Mouse (Mus musculus): Measurements from ENCODE around the gene Cd180. TPM values are rescaled to one million over a fixed set of nuclear protein-coding genes. Genes with fewer than 3 reads are reported as not detected.

The Cd180 gene
- polyA plus RNA-seq (2015; fragmentation: Nextera tagmentation; extraction: Ambion mirVana): 0.31 and 0.54 TPM in 2 replicates

DNA sequence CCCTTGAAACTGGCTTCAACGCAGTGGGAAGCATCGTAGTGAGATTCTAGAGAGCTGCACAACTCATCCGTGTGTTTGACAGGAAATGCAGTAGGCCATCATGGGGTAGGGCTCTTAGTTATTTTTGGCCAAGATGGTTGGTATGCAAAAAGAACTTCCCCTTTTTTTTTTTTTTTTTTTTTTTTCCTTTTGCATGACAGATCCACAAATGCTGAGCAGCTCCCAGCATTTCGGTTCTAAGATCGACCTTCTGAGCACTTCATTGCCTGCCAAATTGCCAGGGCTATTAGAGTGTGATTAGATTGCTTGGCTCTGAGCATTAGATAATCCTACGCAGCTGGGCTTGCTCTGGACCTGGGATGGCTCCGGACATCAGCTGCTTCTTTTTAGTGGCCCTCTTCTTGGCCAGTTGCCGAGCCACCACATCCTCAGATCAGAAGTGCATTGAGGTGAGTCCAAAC, at the start of gene Cd180:
TSS of gene Cd180 (plus strand) at position 218 of the 461 bp plus-strand sequence.
- Histone ChIP-seq H3K9me3 (ENCODE audit: control insufficient read depth, low read length) (no peaks in the 10 kb centered on the region), H3K4me2 (ENCODE audit: low read depth, low read length) (no peak within 1 kb of the TSS), H3K27me3 (replicated peaks; ENCODE audit: control insufficient read depth, insufficient read depth, low read length) (no peaks in the 10 kb centered on the region), H3K4me1 (ENCODE audit: control insufficient read depth, insufficient read depth, low read length) (0 out of 2 replicates have a peak, but pooled peaks cover 2% of the 10 kb centered on the region), H3K36me3 (ENCODE audit: control insufficient read depth, insufficient read depth, low read length) (no peaks in the 10 kb centered on the region), H3K9ac (ENCODE audit: low read depth, low read length) (no peak within 1 kb of the TSS), H3K4me3 (ENCODE audit: low read length) (no peak within 1 kb of the TSS), H3K27ac (ENCODE audit: low read length) (no peak within 1 kb of the TSS; the same call in 1 of the 2 replicates)
- ATAC-seq: no peak
- WGBS: 68% methylated on average over 8 of the region's 8 CpGs

DNA sequence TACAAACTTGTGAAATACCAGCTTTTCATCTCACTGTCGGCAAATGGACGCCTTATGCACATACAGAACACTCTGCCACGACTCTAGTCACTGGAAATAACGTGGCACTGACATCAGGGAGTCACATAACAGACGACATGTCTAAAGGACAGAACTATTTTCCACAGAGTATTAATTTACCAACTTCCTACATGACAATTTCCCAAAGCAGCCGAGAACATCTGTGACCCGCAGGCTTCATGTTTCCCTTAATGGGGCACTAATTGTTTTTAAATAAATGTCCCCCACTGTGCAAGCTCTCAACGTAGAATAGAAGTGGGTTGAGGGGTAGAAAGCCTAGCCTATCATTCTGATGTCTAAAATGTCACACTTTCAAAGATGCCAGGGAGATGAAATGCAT, 49.0 kb upstream of the Cd180 start:
- Histone ChIP-seq H3K9ac (ENCODE audit: low read depth, low read length) (no peak overlapping the region), H3K4me1 (ENCODE audit: control insufficient read depth, insufficient read depth, low read length) (peaks cover 7% of the 10 kb centered on the region), H3K27ac (ENCODE audit: low read length) (0 out of 2 replicates have a peak overlapping the region, but pooled peaks have one; percentile 5), H3K4me3 (ENCODE audit: low read length) (no peak overlapping the region), H3K4me2 (ENCODE audit: low read depth, low read length) (no peak overlapping the region), H3K9me3 (ENCODE audit: control insufficient read depth, low read length) (no peaks in the 10 kb centered on the region), H3K27me3 (replicated peaks; ENCODE audit: control insufficient read depth, insufficient read depth, low read length) (no peaks in the 10 kb centered on the region), H3K36me3 (ENCODE audit: control insufficient read depth, insufficient read depth, low read length) (no peaks in the 10 kb centered on the region)
- 49% methylated on average over 8 of the region's 8 CpGs for WGBS
- no peak for ATAC-seq

DNA sequence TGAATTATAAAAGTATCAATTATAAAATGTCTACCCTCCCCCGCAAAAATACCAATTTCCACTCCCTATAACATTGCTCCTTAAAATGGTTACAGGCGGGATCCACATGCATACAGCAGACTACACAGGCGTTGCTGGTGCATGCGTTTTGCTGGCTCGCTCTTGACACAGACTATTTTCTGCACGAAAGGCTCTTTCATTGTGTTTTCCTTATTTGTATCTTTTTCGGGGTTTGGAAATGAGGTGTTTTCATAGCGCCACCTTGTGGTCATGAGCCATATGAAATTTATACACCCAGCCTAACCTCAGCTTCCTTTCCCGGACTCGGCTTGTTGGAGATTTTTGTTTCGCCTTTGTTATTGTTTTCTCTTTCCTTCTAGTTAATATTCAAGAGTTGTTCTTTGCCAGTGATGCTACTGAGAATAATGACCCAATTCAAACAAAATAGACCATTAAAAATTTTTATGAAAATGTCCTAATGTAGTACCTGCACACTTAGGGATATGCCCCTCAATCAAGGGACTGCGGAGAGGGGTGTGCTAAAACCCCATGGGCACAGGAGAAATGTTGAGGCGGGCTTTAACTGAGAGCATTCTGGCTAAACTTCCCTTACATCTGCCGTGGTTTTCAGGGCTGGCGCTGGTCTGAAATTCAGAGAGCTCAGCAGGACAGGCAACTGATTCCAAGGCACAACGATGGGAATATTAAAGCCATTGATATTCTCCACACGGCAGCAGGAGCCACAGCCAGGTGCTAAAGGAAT, 48.4 kb upstream of the Cd180 start:
- Histone ChIP-seq H3K4me3 (ENCODE audit: low read length) (no peak overlapping the region), H3K9ac (ENCODE audit: low read depth, low read length) (no peak overlapping the region), H3K36me3 (ENCODE audit: control insufficient read depth, insufficient read depth, low read length) (no peaks in the 10 kb centered on the region), H3K27me3 (replicated peaks; ENCODE audit: control insufficient read depth, insufficient read depth, low read length) (no peaks in the 10 kb centered on the region), H3K4me1 (ENCODE audit: control insufficient read depth, insufficient read depth, low read length) (peaks cover 7% of the 10 kb centered on the region), H3K27ac (ENCODE audit: low read length) (no peak overlapping the region), H3K4me2 (ENCODE audit: low read depth, low read length) (peak overlapping the region; percentile 30), H3K9me3 (ENCODE audit: control insufficient read depth, low read length) (no peaks in the 10 kb centered on the region)
- 27% methylated on average over 17 of the region's 17 CpGs for WGBS
- peak; percentile 66 for ATAC-seq

DNA sequence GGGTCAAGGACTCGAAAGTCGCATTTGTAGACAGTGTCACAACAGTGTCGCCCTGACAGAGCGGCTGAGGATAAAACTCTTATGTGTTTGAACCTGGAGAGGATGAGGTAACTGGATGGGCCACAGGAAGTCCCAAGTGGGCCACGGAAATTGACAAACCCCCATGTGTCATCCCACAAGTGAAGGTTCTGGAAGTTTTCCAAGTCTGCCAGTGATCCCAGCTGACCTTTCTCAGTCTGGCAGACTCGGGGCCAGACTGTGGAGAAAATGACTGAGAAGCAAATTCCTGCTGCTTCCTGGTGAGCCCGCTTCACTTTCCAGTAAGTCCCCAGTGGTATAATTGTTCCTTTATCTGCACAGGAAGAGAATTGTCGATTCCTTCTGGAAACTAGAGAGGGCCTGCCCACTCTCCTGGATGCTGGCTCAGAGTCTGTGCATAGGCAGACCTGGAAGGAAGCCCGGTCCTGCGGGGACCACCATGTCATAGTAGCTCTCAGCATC, 47.0 kb upstream of the Cd180 start:
- H3K4me3 ChIP-seq (ENCODE audit: low read length): no peak overlapping the region
- peaks cover 7% of the 10 kb centered on the region for H3K4me1 ChIP-seq (ENCODE audit: control insufficient read depth, insufficient read depth, low read length)
- ATAC-seq: no peak; the same call in 1 of the 2 replicates
- no peaks in the 10 kb centered on the region for H3K27me3 ChIP-seq (replicated peaks; ENCODE audit: control insufficient read depth, insufficient read depth, low read length)
- no peak overlapping the region for H3K9ac ChIP-seq (ENCODE audit: low read depth, low read length)
- no peaks in the 10 kb centered on the region for H3K36me3 ChIP-seq (ENCODE audit: control insufficient read depth, insufficient read depth, low read length)
- no peak overlapping the region for H3K27ac ChIP-seq (ENCODE audit: low read length)
- no peak overlapping the region for H3K4me2 ChIP-seq (ENCODE audit: low read depth, low read length)
- 60% methylated on average over 10 of the region's 10 CpGs for WGBS
- H3K9me3 ChIP-seq (ENCODE audit: control insufficient read depth, low read length): no peaks in the 10 kb centered on the region

DNA sequence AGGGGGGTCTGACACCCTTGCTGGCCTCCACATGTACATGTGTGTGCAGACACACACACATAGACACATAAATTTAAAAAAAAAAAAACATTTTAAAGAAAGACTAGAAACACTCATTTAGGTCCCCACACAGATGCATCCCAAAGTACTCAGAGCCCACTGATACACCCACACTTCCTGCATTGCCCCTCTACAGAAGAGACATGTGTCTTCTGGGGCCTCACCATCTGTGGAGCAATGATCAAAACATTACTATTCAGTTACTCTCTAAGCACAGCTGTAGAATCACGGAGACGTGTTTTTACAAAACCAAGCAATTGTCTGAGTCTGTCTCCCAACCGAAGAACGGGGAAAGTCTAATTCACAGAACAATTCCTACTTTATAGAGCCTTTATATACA, 45.8 kb upstream of the Cd180 start:
- Histone ChIP-seq H3K4me2 (ENCODE audit: low read depth, low read length) (no peak overlapping the region), H3K27me3 (replicated peaks; ENCODE audit: control insufficient read depth, insufficient read depth, low read length) (no peaks in the 10 kb centered on the region), H3K4me3 (ENCODE audit: low read length) (no peak overlapping the region), H3K27ac (ENCODE audit: low read length) (no peak overlapping the region), H3K4me1 (ENCODE audit: control insufficient read depth, insufficient read depth, low read length) (peaks cover 7% of the 10 kb centered on the region), H3K36me3 (ENCODE audit: control insufficient read depth, insufficient read depth, low read length) (no peaks in the 10 kb centered on the region), H3K9ac (ENCODE audit: low read depth, low read length) (no peak overlapping the region), H3K9me3 (ENCODE audit: control insufficient read depth, low read length) (no peaks in the 10 kb centered on the region)
- ATAC-seq: no peak
- 77% methylated on average over 4 of the region's 4 CpGs for WGBS

DNA sequence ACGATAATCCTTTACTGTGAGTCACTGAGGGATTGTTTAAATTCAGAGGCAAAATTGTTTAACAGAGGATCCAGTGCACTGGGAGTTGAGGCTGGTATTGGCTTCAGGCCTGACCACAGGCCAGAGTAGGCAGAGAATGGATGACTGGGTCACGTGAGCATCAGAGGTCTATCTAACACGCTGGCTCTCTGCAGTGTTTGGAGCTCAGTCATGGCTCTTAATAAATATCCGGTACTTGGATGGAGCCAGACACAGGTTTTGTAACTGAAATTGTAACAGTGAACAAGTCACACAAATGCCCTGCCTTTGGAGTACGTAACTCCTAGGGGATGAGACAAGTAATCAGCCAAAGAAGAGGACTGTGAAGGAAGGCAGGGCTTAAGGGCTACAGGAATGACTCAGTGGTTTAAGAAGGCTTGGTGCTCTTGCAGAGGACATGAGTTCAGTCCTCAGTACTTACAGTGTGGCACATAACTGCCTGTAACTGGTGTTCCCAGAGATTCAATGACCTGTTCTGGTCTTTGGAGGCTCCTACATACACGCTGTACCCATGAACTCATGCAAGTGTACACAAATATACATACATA, 41.0 kb upstream of the Cd180 start:
- Histone ChIP-seq H3K9me3 (ENCODE audit: control insufficient read depth, low read length) (no peaks in the 10 kb centered on the region), H3K9ac (ENCODE audit: low read depth, low read length) (no peak overlapping the region), H3K4me1 (ENCODE audit: control insufficient read depth, insufficient read depth, low read length) (no peaks in the 10 kb centered on the region), H3K27ac (ENCODE audit: low read length) (no peak overlapping the region), H3K36me3 (ENCODE audit: control insufficient read depth, insufficient read depth, low read length) (no peaks in the 10 kb centered on the region), H3K4me2 (ENCODE audit: low read depth, low read length) (no peak overlapping the region), H3K4me3 (ENCODE audit: low read length) (no peak overlapping the region), H3K27me3 (replicated peaks; ENCODE audit: control insufficient read depth, insufficient read depth, low read length) (no peaks in the 10 kb centered on the region)
- ATAC-seq: no peak
- WGBS: 73% methylated on average over 6 of the region's 6 CpGs

DNA sequence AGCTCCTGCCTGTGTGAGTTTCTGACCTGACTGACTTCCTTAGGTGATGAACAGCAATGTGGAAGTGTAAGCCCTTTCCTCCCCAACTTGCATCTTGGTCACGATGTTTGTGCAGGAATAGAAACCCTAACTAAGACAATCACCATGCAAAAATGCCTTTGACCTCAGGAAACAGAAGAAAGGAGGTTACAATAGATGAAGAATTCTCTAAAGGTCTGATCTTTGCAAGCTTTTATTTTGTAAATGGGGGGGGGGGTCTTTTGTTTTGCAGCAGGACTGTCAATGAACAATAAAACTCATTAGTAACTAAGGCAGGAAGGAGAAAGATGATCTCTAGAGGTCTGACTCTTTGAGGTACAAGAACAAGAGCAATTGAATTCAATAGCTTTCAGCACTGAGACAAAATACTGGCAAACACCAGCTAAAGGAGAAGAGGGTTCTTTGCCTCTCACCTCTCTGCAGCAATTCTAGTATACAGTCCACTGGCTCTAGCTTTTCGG, 38.2 kb upstream of the Cd180 start:
- H3K27me3 ChIP-seq (replicated peaks; ENCODE audit: control insufficient read depth, insufficient read depth, low read length): no peaks in the 10 kb centered on the region
- no peak overlapping the region for H3K4me2 ChIP-seq (ENCODE audit: low read depth, low read length)
- no peaks in the 10 kb centered on the region for H3K36me3 ChIP-seq (ENCODE audit: control insufficient read depth, insufficient read depth, low read length)
- WGBS: 79% methylated on average over 2 of the region's 2 CpGs
- H3K27ac ChIP-seq (ENCODE audit: low read length): no peak overlapping the region
- no peak overlapping the region for H3K4me3 ChIP-seq (ENCODE audit: low read length)
- peaks cover 4% of the 10 kb centered on the region; the same call in 1 of the 2 replicates for H3K4me1 ChIP-seq (ENCODE audit: control insufficient read depth, insufficient read depth, low read length)
- no peak for ATAC-seq
- H3K9me3 ChIP-seq (ENCODE audit: control insufficient read depth, low read length): no peaks in the 10 kb centered on the region
- H3K9ac ChIP-seq (ENCODE audit: low read depth, low read length): no peak overlapping the region

DNA sequence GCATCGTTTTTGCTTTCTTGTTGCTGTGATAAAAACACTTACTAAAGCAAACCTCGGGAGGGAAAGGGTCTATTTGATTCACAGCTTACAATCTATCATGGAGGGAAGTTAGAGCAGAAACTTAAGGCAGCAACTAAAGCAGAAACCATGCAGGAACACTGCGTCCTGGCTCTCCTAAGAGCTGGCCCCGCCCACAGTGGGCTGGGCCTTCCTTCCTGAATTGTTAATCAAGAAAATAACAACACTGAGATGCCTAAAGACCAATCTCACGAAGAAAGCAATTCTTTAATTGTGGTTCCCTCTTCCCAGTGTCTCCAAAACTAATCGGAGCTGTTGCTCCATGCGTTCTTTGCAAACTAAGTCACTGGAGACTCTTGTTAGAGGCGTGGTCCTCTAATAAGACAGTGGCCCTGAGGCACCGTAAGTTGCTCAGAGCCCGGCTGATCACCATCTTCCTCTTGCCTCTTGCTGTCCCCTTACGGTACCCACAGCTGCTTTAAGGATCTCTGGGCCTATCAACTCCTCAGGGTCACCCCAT, 37.1 kb upstream of the Cd180 start:
- Histone ChIP-seq H3K4me2 (ENCODE audit: low read depth, low read length) (no peak overlapping the region), H3K4me3 (ENCODE audit: low read length) (no peak overlapping the region), H3K9ac (ENCODE audit: low read depth, low read length) (no peak overlapping the region), H3K27ac (ENCODE audit: low read length) (no peak overlapping the region), H3K36me3 (ENCODE audit: control insufficient read depth, insufficient read depth, low read length) (no peaks in the 10 kb centered on the region), H3K4me1 (ENCODE audit: control insufficient read depth, insufficient read depth, low read length) (peaks cover 4% of the 10 kb centered on the region; the same call in 1 of the 2 replicates), H3K27me3 (replicated peaks; ENCODE audit: control insufficient read depth, insufficient read depth, low read length) (no peaks in the 10 kb centered on the region), H3K9me3 (ENCODE audit: control insufficient read depth, low read length) (no peaks in the 10 kb centered on the region)
- ATAC-seq: no peak
- 68% methylated on average over 11 of the region's 11 CpGs for WGBS

DNA sequence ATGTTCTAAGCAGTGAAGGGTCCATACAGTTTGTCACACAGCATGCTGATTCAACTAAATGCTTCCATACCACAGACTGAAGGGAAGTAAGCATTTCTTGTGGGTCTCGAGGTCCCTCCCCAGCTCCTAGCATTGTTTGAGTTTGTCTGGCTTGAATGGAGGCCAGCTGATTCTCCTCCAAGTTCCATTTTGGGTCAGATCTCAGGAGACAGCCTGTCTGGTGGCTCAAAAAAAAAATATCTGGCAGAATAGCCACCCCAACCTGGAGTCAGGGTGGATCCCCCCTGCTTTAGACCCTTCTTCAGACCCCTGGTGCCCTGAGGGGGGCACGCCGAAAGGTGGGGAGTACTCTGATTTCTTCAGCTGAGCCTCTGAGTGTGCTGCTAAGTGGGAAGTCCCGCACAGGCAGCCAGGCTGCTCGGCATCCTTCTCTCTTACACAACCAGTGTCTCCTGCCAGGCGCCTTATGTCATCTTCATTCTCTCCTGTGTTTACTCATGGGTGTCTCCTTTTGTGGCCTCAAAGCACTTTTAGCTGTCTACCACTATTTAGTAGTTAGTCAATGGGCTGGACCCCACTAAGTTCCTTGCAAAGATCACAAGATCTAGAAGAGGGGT, 35.0 kb upstream of the Cd180 start:
- Histone ChIP-seq H3K4me3 (ENCODE audit: low read length) (no peak overlapping the region), H3K4me2 (ENCODE audit: low read depth, low read length) (no peak overlapping the region), H3K36me3 (ENCODE audit: control insufficient read depth, insufficient read depth, low read length) (no peaks in the 10 kb centered on the region), H3K27me3 (replicated peaks; ENCODE audit: control insufficient read depth, insufficient read depth, low read length) (no peaks in the 10 kb centered on the region), H3K27ac (ENCODE audit: low read length) (peak overlapping the region; percentile 40; the same call in 1 of the 2 replicates), H3K9ac (ENCODE audit: low read depth, low read length) (no peak overlapping the region), H3K4me1 (ENCODE audit: control insufficient read depth, insufficient read depth, low read length) (peaks cover 4% of the 10 kb centered on the region; the same call in 1 of the 2 replicates), H3K9me3 (ENCODE audit: control insufficient read depth, low read length) (no peaks in the 10 kb centered on the region)
- peak; percentile 38; the same call in 1 of the 2 replicates for ATAC-seq
- 57% methylated on average over 6 of the region's 6 CpGs for WGBS
